ENCODE assay signal across 23 mouse cellular contexts in genomic region chr5:142431029-142431428, GRCm38 (mm10). TPM values are rescaled to one million over a fixed set of nuclear protein-coding genes. Genes with fewer than 3 reads are reported as not detected.
DNase-seq lines count a peak whose midpoint lies in the region; ATAC-seq and TF ChIP-seq lines count a peak whose summit lies in the region.
"Had no signal": no experiment of that assay in that cellular context is flagged by ENCODE, and none has a peak within 500 bp of the region (broad histone marks: within the 10 kb centered on the region; RNA-seq: fewer than 3 reads in every experiment).

No protein-coding gene starts in this region.

- ATAC-seq in lung, embryonic 14.5 days (ENCODE audit: insufficient read depth): peak; percentile 42
- ATAC-seq in lung, postnatal 0 days: no peak
- peak; percentile 12; the same call in 1 of the 2 replicates for ATAC-seq in embryonic facial prominence, embryonic 13.5 days (ENCODE audit: insufficient number of reproducible peaks, insufficient read depth, low FRiP score, low TSS enrichment, low read depth)
- ATAC-seq in megakaryocyte, adult 5-6 weeks (ENCODE audit: poor library complexity, severe bottlenecking): no peak
- ATAC-seq: activated CD4-positive, CD25-positive, alpha-beta regulatory T cell, adult 4 months; forebrain, postnatal 0 days; intestine, embryonic 15.5 days had no signal

- no peaks in the 10 kb centered on the region for H3K9me3 ChIP-seq in lung, embryonic 14.5 days (ENCODE audit: low read depth, low read length)
- no peaks in the 10 kb centered on the region for H3K9me3 ChIP-seq in lung, postnatal 0 days (ENCODE audit: low read length)
- H3K9me3 ChIP-seq in embryonic facial prominence, embryonic 13.5 days: peaks cover under 1% of the 10 kb centered on the region; the same call in 1 of the 2 replicates
- H3K9me3 ChIP-seq: intestine, embryonic 15.5 days; neural tube, embryonic 13.5 days had no signal

- no peak for TF ChIP-seq EP300 in lung, postnatal 0 days (IDR thresholded peaks at IDR 0.05)

- peak overlapping the region; percentile 88 for H3K27ac ChIP-seq in gastrocnemius, adult 2 months
- no peak overlapping the region for H3K27ac ChIP-seq in lung, embryonic 14.5 days (ENCODE audit: low read depth)
- H3K27ac ChIP-seq in lung, postnatal 0 days (ENCODE audit: low read length): no peak overlapping the region
- peak overlapping the region; percentile 53 for H3K27ac ChIP-seq in embryonic facial prominence, embryonic 13.5 days
- H3K27ac ChIP-seq: hindbrain, embryonic 14.5 days; intestine, embryonic 15.5 days; liver, embryonic 14.5 days; neural tube, embryonic 13.5 days had no signal

- TF ChIP-seq CTCF in gastrocnemius, adult 2 months (IDR thresholded peaks at IDR 0.05): no peak
- TF ChIP-seq CTCF in lung, embryonic 14.5 days (IDR thresholded peaks at IDR 0.05; ENCODE audit: low read depth): no peak
- no peak for TF ChIP-seq CTCF in lung, postnatal 0 days (IDR thresholded peaks at IDR 0.05)

- no peak for DNase-seq in gastrocnemius, adult 2 months
- no peak for DNase-seq in gastrocnemius, postnatal 36 days
- no peak for DNase-seq in lung, embryonic 14.5 days
- DNase-seq in lung, postnatal 0 days (ENCODE audit: low spot score): no peak
- no peak for DNase-seq in yolk sac, embryonic 10.5 days (ENCODE audit: low spot score)
- no peak for DNase-seq in left cerebral cortex, postnatal 14 days (ENCODE audit: low spot score in 2 of 2)
- DNase-seq: adrenal gland, postnatal 10 days; cerebellum, adult 18-20 months; cerebellum, postnatal 25 days; embryo, embryonic 11 days; forebrain, postnatal 0 days; heart, postnatal 10 days; midbrain, embryonic 14.5 days; thymus, postnatal 4 days had no signal

- peaks cover 18% of the 10 kb centered on the region for H3K36me3 ChIP-seq in lung, embryonic 14.5 days (ENCODE audit: insufficient read depth)
- peaks cover 10% of the 10 kb centered on the region for H3K36me3 ChIP-seq in lung, postnatal 0 days (ENCODE audit: insufficient read depth, low read length)
- H3K36me3 ChIP-seq in embryonic facial prominence, embryonic 13.5 days: peaks cover 17% of the 10 kb centered on the region

- intact Hi-C loops in gastrocnemius, adult 2 months (cut with DNase I): no loop called here
- intact Hi-C loops in gastrocnemius, postnatal 36 days (cut with DNase I): no loop called here
- intact Hi-C loops in left cerebral cortex, postnatal 14 days (cut with DNase I): no loop called here

- H3K4me3 ChIP-seq in gastrocnemius, adult 2 months: no peak overlapping the region
- no peak overlapping the region for H3K4me3 ChIP-seq in lung, embryonic 14.5 days (ENCODE audit: low read depth, low read length)
- no peak overlapping the region for H3K4me3 ChIP-seq in lung, postnatal 0 days (ENCODE audit: low read depth, low read length)
- no peak overlapping the region for H3K4me3 ChIP-seq in embryonic facial prominence, embryonic 13.5 days
- H3K4me3 ChIP-seq: erythroblast, embryonic 14.5 days; intestine, embryonic 15.5 days; neural tube, embryonic 13.5 days had no signal

- no peak overlapping the region for H3K9ac ChIP-seq in lung, embryonic 14.5 days
- H3K9ac ChIP-seq in lung, postnatal 0 days (replicated peaks; ENCODE audit: low read depth): no peak overlapping the region
- H3K9ac ChIP-seq in embryonic facial prominence, embryonic 13.5 days: no peak overlapping the region
- H3K9ac ChIP-seq: forebrain, postnatal 0 days; hindbrain, embryonic 14.5 days; intestine, embryonic 15.5 days; liver, embryonic 14.5 days; neural tube, embryonic 13.5 days had no signal

- no peak overlapping the region for H3K4me2 ChIP-seq in lung, embryonic 14.5 days
- H3K4me2 ChIP-seq in lung, postnatal 0 days (replicated peaks; ENCODE audit: low read depth, low read length): no peak overlapping the region
- no peak overlapping the region for H3K4me2 ChIP-seq in embryonic facial prominence, embryonic 13.5 days
- H3K4me2 ChIP-seq: heart, embryonic 11.5 days; hindbrain, embryonic 14.5 days; intestine, embryonic 15.5 days; neural tube, embryonic 13.5 days had no signal

- peaks cover 7% of the 10 kb centered on the region for H3K4me1 ChIP-seq in lung, embryonic 14.5 days (ENCODE audit: insufficient read depth)
- H3K4me1 ChIP-seq in lung, postnatal 0 days (ENCODE audit: insufficient read depth, low read depth, low read length): peaks cover 26% of the 10 kb centered on the region; the same call in 1 of the 2 replicates
- peaks cover 50% of the 10 kb centered on the region for H3K4me1 ChIP-seq in embryonic facial prominence, embryonic 13.5 days

- no peaks in the 10 kb centered on the region for H3K27me3 ChIP-seq in lung, embryonic 14.5 days (ENCODE audit: insufficient read depth, low read length)
- no peaks in the 10 kb centered on the region for H3K27me3 ChIP-seq in lung, postnatal 0 days (replicated peaks; ENCODE audit: insufficient read depth, low read length)
- H3K27me3 ChIP-seq in embryonic facial prominence, embryonic 13.5 days: no peaks in the 10 kb centered on the region
- H3K27me3 ChIP-seq: intestine, embryonic 15.5 days; neural tube, embryonic 13.5 days had no signal

- 71% methylated on average over 12 of the region's 12 CpGs for WGBS in lung, embryonic 14.5 days
- 75% methylated on average over 12 of the region's 12 CpGs for WGBS in lung, postnatal 0 days
- 49% methylated on average over 12 of the region's 12 CpGs for WGBS in embryonic facial prominence, embryonic 13.5 days

RNA-seq across cellular contexts. Expression of gene Foxk1, which starts 29.7 kb away (rescaled TPM):
- total RNA-seq in gastrocnemius, adult 2 months (2021): 10 to 100 TPM; 12.2 to 18.9 TPM
- 10 to 100 TPM; 12.5 to 14.5 TPM for total RNA-seq in gastrocnemius, postnatal 36 days (2021)
- polyA plus RNA-seq in lung, embryonic 14.5 days (2014; fragmentation: Nextera tagmentation; extraction: Ambion mirVana): 5.4 and 7.9 TPM in 2 replicates
- 4.3 and 5.1 TPM in 2 replicates for polyA plus RNA-seq in lung, postnatal 0 days (2015; fragmentation: Nextera tagmentation; extraction: Ambion mirVana)
- 5.0 and 6.3 TPM in 2 replicates for polyA plus RNA-seq in embryonic facial prominence, embryonic 13.5 days (2015; fragmentation: Nextera tagmentation; extraction: Ambion mirVana)
- total RNA-seq in megakaryocyte, adult 5-6 weeks (2015): 21.2 and 21.4 TPM in 2 replicates
- total RNA-seq in megakaryocyte, adult 5-6 weeks (2017): 14.5 and 19.0 TPM in 2 replicates
- total RNA-seq in left cerebral cortex, postnatal 14 days (2021): 10 to 100 TPM; 40.6 to 43.4 TPM

RNA-seq across cellular contexts. Expression of gene Ap5z1, which starts 32.7 kb away (rescaled TPM):
- total RNA-seq in gastrocnemius, adult 2 months (2021): 1 to 10 TPM; 3.7 to 5.0 TPM
- total RNA-seq in gastrocnemius, postnatal 36 days (2021): 1 to 10 TPM; 3.4 to 4.2 TPM
- 8.9 and 9.9 TPM in 2 replicates for polyA plus RNA-seq in lung, embryonic 14.5 days (2014; fragmentation: Nextera tagmentation; extraction: Ambion mirVana)
- 6.2 and 7.2 TPM in 2 replicates for polyA plus RNA-seq in lung, postnatal 0 days (2015; fragmentation: Nextera tagmentation; extraction: Ambion mirVana)
- 8.9 and 9.7 TPM in 2 replicates for polyA plus RNA-seq in embryonic facial prominence, embryonic 13.5 days (2015; fragmentation: Nextera tagmentation; extraction: Ambion mirVana)
- total RNA-seq in megakaryocyte, adult 5-6 weeks (2015): 10.3 and 10.7 TPM in 2 replicates
- 9.3 and 10.0 TPM in 2 replicates for total RNA-seq in megakaryocyte, adult 5-6 weeks (2017)
- 10 to 100 TPM; 18.6 to 21.0 TPM for total RNA-seq in left cerebral cortex, postnatal 14 days (2021)

Comparison
In these comparisons a context has a peak if more than half of its experiments do, and no peak if none do; other contexts are left out.
1. ATAC-seq: peak in lung, embryonic 14.5 days (single experiment) and embryonic facial prominence, embryonic 13.5 days (single experiment); none in lung, postnatal 0 days (single experiment) and megakaryocyte, adult 5-6 weeks (single experiment).
2. H3K27ac ChIP-seq: peak in gastrocnemius, adult 2 months (single experiment) and embryonic facial prominence, embryonic 13.5 days (single experiment); none in lung, embryonic 14.5 days (single experiment) and lung, postnatal 0 days (single experiment).